Mouse (Mus musculus) lung, postnatal 0 days (tissue): ENCODE results near the gene Ociad2.

Source experiments
- CTCF ChIP-seq: IDR thresholded peaks from 2 replicates; pipeline ENCODE4 v1.5.1; 2016; ENCODE audit warnings: antibody characterized with exemption, mild to moderate bottlenecking
- EP300 ChIP-seq: IDR thresholded peaks from 2 replicates; pipeline ENCODE4 v1.6.1; 2016; ENCODE audit warnings: antibody characterized with exemption, mild to moderate bottlenecking, control low read depth

DNA sequence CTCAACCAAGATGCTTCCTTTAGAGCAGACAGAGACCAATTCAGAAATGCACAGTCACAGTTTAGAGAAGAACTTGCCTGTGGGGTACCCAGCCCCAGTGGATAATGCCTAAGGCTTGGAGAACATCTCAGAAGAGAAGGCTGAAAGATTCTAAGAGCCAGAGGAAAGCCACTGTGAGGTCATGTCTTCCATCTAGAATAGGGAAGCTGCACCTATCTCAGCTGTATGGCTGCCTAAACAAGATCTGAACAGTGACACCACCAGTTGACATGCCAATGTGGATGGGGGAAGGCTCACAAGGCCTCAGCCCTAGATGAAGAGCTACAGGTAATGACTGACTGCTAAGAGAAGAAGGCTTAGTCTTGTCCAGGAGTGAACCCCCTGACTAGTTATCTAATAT, 56.8 kb downstream of the Ociad2 start:
- TF ChIP-seq CTCF (no peak), EP300 (no peak)
